Mouse (Mus musculus): ENCODE measurements at regions not wholly inside any gene's neighbourhood (a gene's known extent, or its start where the extent isn't known, plus 50 kb on each side); places are given as distances from the start of the nearest gene placed in this dataset.

- DNase-seq: no peak
Measured at GRCm38 (mm10) chr16:62981821-62982220, 127.7 kb downstream of the Pros1 start.

- DNase-seq: no peak
Measured at GRCm38 (mm10) chr16:62982558-62982957, 128.5 kb downstream of the Pros1 start.

- DNase-seq: no peak
Measured at GRCm38 (mm10) chr16:62995555-62995954, 141.4 kb downstream of the Pros1 start.

- DNase-seq: no peak
Measured at GRCm38 (mm10) chr16:63011151-63011734, 157.1 kb downstream of the Pros1 start.

- DNase-seq: no peak
Measured at GRCm38 (mm10) chr16:63014453-63014852, 160.3 kb downstream of the Pros1 start.

GRCm38 (mm10) chr16:63016144-63016543, 162.0 kb downstream of the Pros1 start:
- DNase-seq: no peak

- DNase-seq: no peak
Measured at GRCm38 (mm10) chr16:63016658-63017057, 162.6 kb downstream of the Pros1 start.

- DNase-seq: no peak
Measured at GRCm38 (mm10) chr16:63030399-63030798, 176.3 kb downstream of the Pros1 start.

- DNase-seq: no peak
Measured at GRCm38 (mm10) chr16:63031035-63031434, 176.9 kb downstream of the Pros1 start.

- no peak for DNase-seq
Measured at GRCm38 (mm10) chr16:63031802-63032201, 177.7 kb downstream of the Pros1 start.

GRCm38 (mm10) chr16:63049100-63049499, 195.0 kb downstream of the Pros1 start:
- DNase-seq: no peak

GRCm38 (mm10) chr16:63062883-63063282, 208.8 kb downstream of the Pros1 start:
- no peak for DNase-seq

GRCm38 (mm10) chr16:63069987-63070386, 215.9 kb downstream of the Pros1 start:
- DNase-seq: no peak

GRCm38 (mm10) chr16:63075814-63076213, 221.7 kb downstream of the Pros1 start:
- no peak for DNase-seq

GRCm38 (mm10) chr16:63081383-63081782, 227.3 kb downstream of the Pros1 start:
- DNase-seq: peak; percentile 9

- no peak for DNase-seq
Measured at GRCm38 (mm10) chr16:63083256-63083655, 229.1 kb downstream of the Pros1 start.

- DNase-seq: no peak
Measured at GRCm38 (mm10) chr16:63084021-63084756, 230.1 kb downstream of the Pros1 start.

- no peak for DNase-seq
Measured at GRCm38 (mm10) chr16:63086086-63086796, 232.1 kb downstream of the Pros1 start.

GRCm38 (mm10) chr16:63091471-63092300, 237.6 kb downstream of the Pros1 start:
- DNase-seq: peak; percentile 72

- DNase-seq: no peak
Measured at GRCm38 (mm10) chr16:63094126-63094840, 240.2 kb downstream of the Pros1 start.

GRCm38 (mm10) chr16:63102362-63102761, 248.3 kb downstream of the Pros1 start:
- DNase-seq: no peak

- no peak for DNase-seq
Measured at GRCm38 (mm10) chr16:63102930-63103329, 248.8 kb downstream of the Pros1 start.
